Mouse (Mus musculus): Measurements from ENCODE around the gene Inpp5a. TPM values are rescaled to one million over a fixed set of nuclear protein-coding genes. Genes with fewer than 3 reads are reported as not detected.

The Inpp5a gene
- polyA plus RNA-seq (2015; fragmentation: Nextera tagmentation; extraction: Ambion mirVana): 24.4 and 24.9 TPM in 2 replicates

GRCm38 (mm10) chr7:139388670-139389212 is at the start of gene Inpp5a:
TSS of gene Inpp5a (plus strand) at chr7:139389109.
- no peaks in the 10 kb centered on the region for H3K9me3 ChIP-seq
- H3K4me2 ChIP-seq: peak within 1 kb of the TSS; percentile 72
- ATAC-seq (ENCODE audit: insufficient number of reproducible peaks, insufficient read depth, low FRiP score, low TSS enrichment, low read depth): peak; percentile 97
- no peaks in the 10 kb centered on the region for H3K36me3 ChIP-seq
- H3K27ac ChIP-seq: peak within 1 kb of the TSS; percentile 86
- no peaks in the 10 kb centered on the region for H3K27me3 ChIP-seq
- H3K4me3 ChIP-seq: peak within 1 kb of the TSS; percentile 88
- H3K9ac ChIP-seq: peak within 1 kb of the TSS; percentile 95
- H3K4me1 ChIP-seq: peaks cover 49% of the 10 kb centered on the region
- WGBS: under 1% methylated on average over 40 of the region's 47 CpGs

GRCm38 (mm10) chr7:139339184-139339583 is 49.7 kb upstream of the Inpp5a start:
- no peak for ATAC-seq (ENCODE audit: insufficient number of reproducible peaks, insufficient read depth, low FRiP score, low TSS enrichment, low read depth)
- Histone ChIP-seq H3K9ac (no peak overlapping the region), H3K27ac (no peak overlapping the region), H3K4me1 (peaks cover 3% of the 10 kb centered on the region; the same call in 1 of the 2 replicates), H3K36me3 (no peaks in the 10 kb centered on the region), H3K27me3 (no peaks in the 10 kb centered on the region), H3K4me2 (no peak overlapping the region), H3K4me3 (no peak overlapping the region), H3K9me3 (no peaks in the 10 kb centered on the region)
- 83% methylated on average over 3 of the region's 3 CpGs for WGBS

DNA sequence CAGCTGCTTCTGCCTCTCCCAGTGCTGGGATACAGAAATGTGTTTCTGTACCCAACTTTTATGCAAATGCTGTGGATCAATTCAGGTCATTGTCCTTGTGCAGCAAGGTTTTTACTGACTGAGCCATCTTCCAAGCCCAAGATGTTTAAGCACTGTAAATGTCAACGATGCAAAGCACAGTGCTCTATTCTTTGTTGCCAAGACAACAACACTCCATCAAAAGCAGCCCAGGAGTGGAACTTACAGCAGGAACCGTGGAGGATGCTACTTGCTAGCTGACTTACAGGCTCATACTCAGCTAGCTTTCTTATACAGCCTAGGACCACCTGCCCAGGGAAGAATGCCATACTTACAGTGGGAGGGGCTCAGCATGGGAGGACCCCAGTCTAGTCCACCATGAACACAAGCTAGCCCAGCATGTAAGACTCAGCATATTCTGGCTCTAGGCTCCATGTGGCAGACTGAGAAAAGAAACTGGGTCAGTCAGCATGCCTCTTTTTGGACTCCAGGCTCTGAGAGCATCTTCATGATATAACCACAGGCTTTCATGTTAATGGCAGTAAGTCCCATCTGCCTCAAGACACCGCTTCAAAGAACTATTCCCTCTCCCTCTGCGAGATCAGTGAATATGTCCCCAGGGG is 47.8 kb upstream of the Inpp5a start:
- no peak overlapping the region for H3K4me3 ChIP-seq
- no peaks in the 10 kb centered on the region for H3K27me3 ChIP-seq
- no peak overlapping the region for H3K9ac ChIP-seq
- ATAC-seq (ENCODE audit: insufficient number of reproducible peaks, insufficient read depth, low FRiP score, low TSS enrichment, low read depth): no peak
- H3K9me3 ChIP-seq: no peaks in the 10 kb centered on the region
- WGBS: 63% methylated on average over 4 of the region's 4 CpGs
- H3K4me2 ChIP-seq: no peak overlapping the region
- H3K36me3 ChIP-seq: no peaks in the 10 kb centered on the region
- peaks cover 3% of the 10 kb centered on the region; the same call in 1 of the 2 replicates for H3K4me1 ChIP-seq
- H3K27ac ChIP-seq: no peak overlapping the region

GRCm38 (mm10) chr7:139342809-139343208 is 46.1 kb upstream of the Inpp5a start:
- ATAC-seq (ENCODE audit: insufficient number of reproducible peaks, insufficient read depth, low FRiP score, low TSS enrichment, low read depth): no peak
- WGBS: 82% methylated on average over 5 of the region's 5 CpGs

GRCm38 (mm10) chr7:139347051-139347450 is 41.9 kb upstream of the Inpp5a start:
- Histone ChIP-seq H3K9ac (no peak overlapping the region), H3K4me3 (no peak overlapping the region), H3K27me3 (no peaks in the 10 kb centered on the region), H3K9me3 (no peaks in the 10 kb centered on the region), H3K4me1 (no peaks in the 10 kb centered on the region), H3K27ac (no peak overlapping the region), H3K36me3 (no peaks in the 10 kb centered on the region), H3K4me2 (no peak overlapping the region)
- no peak for ATAC-seq (ENCODE audit: insufficient number of reproducible peaks, insufficient read depth, low FRiP score, low TSS enrichment, low read depth)
- WGBS: 79% methylated on average over 7 of the region's 7 CpGs

More at GRCm38 (mm10) chr7:139342809-139343208, 46.1 kb upstream of the Inpp5a start:
- Histone ChIP-seq H3K27ac (no peak overlapping the region), H3K36me3 (no peaks in the 10 kb centered on the region), H3K4me2 (no peak overlapping the region), H3K9ac (no peak overlapping the region), H3K9me3 (no peaks in the 10 kb centered on the region), H3K4me1 (peaks cover 3% of the 10 kb centered on the region; the same call in 1 of the 2 replicates), H3K27me3 (no peaks in the 10 kb centered on the region), H3K4me3 (no peak overlapping the region)

DNA sequence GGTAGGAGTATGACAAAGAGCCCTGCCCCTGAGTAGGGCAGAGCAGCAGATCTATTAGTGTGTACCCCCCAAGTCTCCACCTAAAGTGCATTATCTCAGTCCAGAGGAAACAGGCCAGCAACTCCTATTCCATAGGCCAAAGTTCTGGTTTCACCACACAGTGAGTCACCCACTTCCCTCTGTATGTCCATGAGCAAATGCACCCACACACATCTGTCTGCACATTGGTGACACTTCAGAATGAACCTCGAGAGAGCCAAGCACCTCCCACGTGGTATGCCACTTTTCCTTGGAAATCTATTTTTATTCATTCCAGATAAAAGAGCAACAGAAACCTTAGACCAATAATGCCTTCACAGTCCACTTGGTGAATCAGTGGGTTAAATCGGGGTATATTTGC is 38.3 kb upstream of the Inpp5a start:
- no peak for ATAC-seq (ENCODE audit: insufficient number of reproducible peaks, insufficient read depth, low FRiP score, low TSS enrichment, low read depth)
- no peak overlapping the region for H3K4me2 ChIP-seq
- 81% methylated on average over 3 of the region's 3 CpGs for WGBS
- H3K36me3 ChIP-seq: no peaks in the 10 kb centered on the region
- no peak overlapping the region for H3K27ac ChIP-seq
- H3K9ac ChIP-seq: no peak overlapping the region
- H3K27me3 ChIP-seq: no peaks in the 10 kb centered on the region
- no peak overlapping the region for H3K4me3 ChIP-seq
- H3K9me3 ChIP-seq: no peaks in the 10 kb centered on the region
- no peaks in the 10 kb centered on the region for H3K4me1 ChIP-seq

DNA sequence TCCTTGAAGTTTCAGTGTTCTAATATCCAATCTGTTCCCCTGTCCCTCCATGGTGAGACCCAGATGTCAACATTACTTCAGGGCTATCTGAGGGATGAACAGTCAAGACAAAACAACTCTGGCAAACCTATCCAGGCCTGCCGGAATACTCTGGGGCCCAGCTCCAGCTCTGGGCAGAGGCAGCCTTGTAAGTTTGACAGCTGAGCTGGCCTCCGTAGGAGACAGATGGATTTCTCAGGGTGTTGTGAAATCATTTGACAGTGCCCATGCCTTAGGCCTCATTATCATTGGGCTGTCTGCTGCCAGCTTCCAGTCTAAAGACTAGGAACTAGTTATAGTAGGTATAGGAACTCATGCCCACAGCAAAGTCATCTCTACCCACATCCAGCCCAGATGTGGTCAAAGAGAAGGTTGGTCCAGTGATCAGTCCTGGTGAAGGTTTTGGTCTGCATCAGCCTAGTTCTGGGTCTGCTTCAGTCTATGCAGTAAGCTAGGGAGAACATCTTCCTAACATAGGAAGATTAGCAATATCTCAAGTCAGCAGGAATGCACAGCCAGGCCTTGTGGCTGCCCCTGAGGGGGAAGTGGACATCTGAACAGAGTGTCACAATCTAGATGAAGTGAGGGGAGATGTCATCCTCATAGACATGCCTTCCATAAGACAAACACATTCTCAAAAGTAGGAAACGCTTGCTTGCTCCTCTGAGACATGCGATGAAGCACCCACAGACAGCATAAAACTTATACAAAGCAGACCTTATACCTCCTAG is 34.4 kb upstream of the Inpp5a start:
- ATAC-seq (ENCODE audit: insufficient number of reproducible peaks, insufficient read depth, low FRiP score, low TSS enrichment, low read depth): no peak
- no peak overlapping the region for H3K4me3 ChIP-seq
- H3K9me3 ChIP-seq: no peaks in the 10 kb centered on the region
- H3K4me2 ChIP-seq: no peak overlapping the region
- 91% methylated on average over 4 of the region's 4 CpGs for WGBS
- H3K4me1 ChIP-seq: no peaks in the 10 kb centered on the region
- no peak overlapping the region for H3K9ac ChIP-seq
- H3K27me3 ChIP-seq: no peaks in the 10 kb centered on the region
- no peaks in the 10 kb centered on the region for H3K36me3 ChIP-seq
- no peak overlapping the region for H3K27ac ChIP-seq

GRCm38 (mm10) chr7:139357043-139357442 is 31.9 kb upstream of the Inpp5a start:
- Histone ChIP-seq H3K4me2 (no peak overlapping the region), H3K4me3 (no peak overlapping the region), H3K27me3 (no peaks in the 10 kb centered on the region), H3K9ac (no peak overlapping the region), H3K4me1 (no peaks in the 10 kb centered on the region), H3K9me3 (no peaks in the 10 kb centered on the region), H3K27ac (no peak overlapping the region), H3K36me3 (no peaks in the 10 kb centered on the region)
- no peak for ATAC-seq (ENCODE audit: insufficient number of reproducible peaks, insufficient read depth, low FRiP score, low TSS enrichment, low read depth)
- WGBS: 57% methylated on average over 2 of the region's 2 CpGs

GRCm38 (mm10) chr7:139359906-139360305 is 29.0 kb upstream of the Inpp5a start:
- no peak for ATAC-seq (ENCODE audit: insufficient number of reproducible peaks, insufficient read depth, low FRiP score, low TSS enrichment, low read depth)
- H3K9ac ChIP-seq: no peak overlapping the region

DNA sequence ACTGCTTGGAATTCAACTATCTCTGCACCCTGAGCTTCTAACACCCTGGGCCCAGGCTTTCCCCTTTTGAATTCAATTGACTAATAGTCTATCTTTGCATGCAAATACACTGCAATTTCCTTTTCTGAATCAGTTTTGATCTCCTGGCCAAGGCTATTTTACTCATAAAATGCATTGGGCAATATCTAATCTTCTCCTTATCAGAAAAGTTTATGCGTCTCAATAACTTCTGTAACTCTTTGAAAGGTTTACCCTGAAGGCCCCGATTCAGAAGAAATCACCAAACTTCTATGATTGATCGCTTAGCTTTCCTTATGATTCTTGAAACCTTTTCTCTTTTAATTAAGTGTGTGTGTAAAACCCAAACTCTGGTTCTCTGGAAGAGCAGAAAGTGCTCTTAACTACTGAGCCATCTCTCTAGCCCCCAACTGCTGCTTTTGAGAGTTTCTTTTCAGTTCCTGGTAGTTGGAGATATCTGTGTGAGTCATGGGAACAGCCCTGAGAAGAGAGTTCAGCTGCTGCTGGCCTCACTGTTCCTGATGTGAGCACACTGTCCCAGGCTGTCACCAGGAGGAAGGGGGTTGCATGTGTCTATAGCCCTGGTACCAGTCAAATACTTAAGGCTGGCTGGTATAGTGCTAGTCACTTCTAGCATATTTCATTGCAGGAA is 27.9 kb upstream of the Inpp5a start:
- Histone ChIP-seq H3K36me3 (no peaks in the 10 kb centered on the region), H3K4me1 (peaks cover 28% of the 10 kb centered on the region), H3K4me2 (no peak overlapping the region), H3K9ac (no peak overlapping the region), H3K4me3 (no peak overlapping the region), H3K27ac (no peak overlapping the region), H3K27me3 (no peaks in the 10 kb centered on the region), H3K9me3 (no peaks in the 10 kb centered on the region)
- no peak for ATAC-seq (ENCODE audit: insufficient number of reproducible peaks, insufficient read depth, low FRiP score, low TSS enrichment, low read depth)
- 92% methylated on average over 3 of the region's 3 CpGs for WGBS

More at GRCm38 (mm10) chr7:139359906-139360305, 29.0 kb upstream of the Inpp5a start:
- H3K4me2 ChIP-seq: no peak overlapping the region
- H3K36me3 ChIP-seq: no peaks in the 10 kb centered on the region
- no peaks in the 10 kb centered on the region for H3K9me3 ChIP-seq
- peaks cover 20% of the 10 kb centered on the region for H3K4me1 ChIP-seq
- H3K27me3 ChIP-seq: no peaks in the 10 kb centered on the region
- WGBS: 80% methylated on average over 4 of the region's 4 CpGs
- H3K4me3 ChIP-seq: no peak overlapping the region
- no peak overlapping the region for H3K27ac ChIP-seq

DNA sequence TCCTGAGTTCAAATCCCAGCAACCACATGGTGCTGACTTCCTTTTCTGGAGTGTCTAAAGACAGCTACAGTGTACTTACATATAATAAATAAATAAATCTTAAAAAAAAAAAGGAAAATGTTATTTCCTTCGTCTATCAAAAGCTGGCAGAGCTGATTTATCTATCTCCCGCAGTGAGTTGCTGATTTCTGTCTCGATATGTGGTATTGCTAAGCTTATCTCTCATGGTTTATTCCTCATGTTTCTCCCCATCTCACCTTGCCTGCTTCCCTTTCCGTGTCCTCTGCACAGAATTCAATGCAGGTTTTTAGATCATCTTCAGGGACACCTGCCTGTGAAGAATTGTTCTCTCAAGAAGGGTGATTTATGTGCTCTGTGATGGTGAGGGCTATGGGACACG is 27.1 kb upstream of the Inpp5a start:
- Histone ChIP-seq H3K36me3 (no peaks in the 10 kb centered on the region), H3K9ac (no peak overlapping the region), H3K4me3 (no peak overlapping the region), H3K4me2 (no peak overlapping the region), H3K9me3 (no peaks in the 10 kb centered on the region), H3K27ac (no peak overlapping the region), H3K4me1 (peaks cover 28% of the 10 kb centered on the region), H3K27me3 (no peaks in the 10 kb centered on the region)
- no peak for ATAC-seq (ENCODE audit: insufficient number of reproducible peaks, insufficient read depth, low FRiP score, low TSS enrichment, low read depth)
- WGBS: 84% methylated on average over 5 of the region's 5 CpGs
